Mouse (Mus musculus) frontal cortex, adult 2 months (tissue): ENCODE measurements at regions not wholly inside any gene's neighbourhood (a gene's known extent, or its start where the extent isn't known, plus 50 kb on each side); places are given as distances from the start of the nearest gene placed in this dataset.

Experiments used
- DNase-seq, 2 experiments: peaks; one replicate each; pipeline ENCODE4 v3.0.0; 2022; ENCODE audit warnings: low spot score in 1 of 2; ENCODE audit errors: extremely low spot score in 1 of 2

GRCm38 (mm10) chr15:56197425-56198201 is 1279.8 kb downstream of the Slc22a22 start:
- DNase-seq: peak in 1 of 2 experiments; percentile 1

DNA sequence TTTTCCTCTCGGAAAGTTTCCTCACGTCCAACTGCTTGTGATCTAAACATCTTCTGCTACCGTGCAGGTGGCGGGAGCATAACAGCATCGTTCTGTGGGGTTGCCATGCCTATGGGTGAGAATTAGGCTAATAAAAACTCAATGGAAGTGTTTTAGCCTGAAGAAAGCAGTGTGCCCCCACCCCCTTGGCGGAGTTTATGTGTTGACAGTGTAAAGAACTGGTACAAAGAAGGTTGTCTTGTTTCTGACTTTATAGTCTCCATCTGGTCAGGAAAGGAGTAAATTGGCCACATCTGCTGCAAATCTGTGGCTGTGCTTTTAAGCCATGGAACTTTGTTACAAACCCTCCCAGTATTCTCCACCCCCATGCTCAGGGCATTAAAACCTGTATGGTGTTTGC is 1311.2 kb downstream of the Slc22a22 start:
- DNase-seq: no peak

DNA sequence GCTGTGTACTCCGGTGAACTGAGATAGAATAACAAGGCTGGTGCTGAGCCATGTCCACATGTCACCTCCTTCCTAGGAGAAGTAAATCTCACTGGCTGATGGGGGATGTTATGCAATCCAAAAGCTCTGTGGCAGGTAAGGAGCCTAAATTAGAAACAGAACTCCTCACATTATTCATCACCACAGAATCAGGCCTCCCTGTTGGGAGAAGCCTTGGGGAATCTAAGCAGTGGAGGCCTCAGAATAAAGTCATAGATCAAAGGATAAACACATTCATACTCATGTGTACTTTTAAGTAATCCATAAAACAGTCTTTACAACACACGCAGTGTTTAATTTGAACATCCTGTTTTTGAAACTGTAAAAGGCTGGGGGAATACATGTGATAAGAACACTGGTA is 1318.7 kb downstream of the Slc22a22 start:
- no peak for DNase-seq

GRCm38 (mm10) chr15:56139451-56139850 is 1338.0 kb downstream of the Slc22a22 start:
- DNase-seq: peak; percentile 11 to 26

GRCm38 (mm10) chr15:56136420-56136970 is 1340.9 kb downstream of the Slc22a22 start:
- no peak for DNase-seq

GRCm38 (mm10) chr15:56128029-56128428 is 1349.4 kb downstream of the Slc22a22 start:
- no peak for DNase-seq

DNA sequence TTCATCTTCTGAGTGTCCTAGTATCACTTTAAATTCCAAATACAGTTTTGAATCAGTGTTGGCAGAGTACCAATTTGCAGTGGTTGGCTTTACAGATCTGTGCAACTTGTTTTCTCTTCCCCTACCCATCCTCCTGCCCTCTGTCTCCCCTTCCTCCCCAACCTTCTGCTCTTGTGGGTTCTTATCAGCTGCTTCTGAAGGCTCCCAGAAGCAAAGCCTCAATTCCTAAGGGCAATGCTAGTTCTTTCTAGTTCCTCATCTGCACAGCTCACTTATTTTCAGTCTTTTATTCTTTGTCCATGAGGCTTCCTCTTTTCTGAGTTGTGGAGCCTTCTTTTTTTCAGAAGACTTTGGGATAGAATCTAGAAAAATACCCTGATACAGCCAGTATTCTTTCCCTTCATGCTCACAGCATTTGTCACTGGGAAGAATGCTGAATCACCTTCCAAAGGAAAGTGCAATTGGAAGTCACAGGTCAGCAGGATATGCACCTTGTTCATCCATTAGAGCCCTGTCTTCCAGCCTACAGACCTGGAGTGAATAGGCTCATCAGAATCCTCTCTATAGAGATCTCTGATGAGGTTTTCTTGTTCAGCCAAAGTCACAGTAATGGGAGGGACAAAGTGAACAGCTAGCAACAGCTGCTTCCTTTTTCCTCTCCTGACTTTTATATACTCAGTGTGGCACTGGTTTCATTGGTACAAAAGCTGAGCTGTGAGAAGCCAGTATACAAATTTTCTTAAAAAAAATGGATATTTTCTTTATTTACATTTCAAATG is 1357.9 kb downstream of the Slc22a22 start:
- DNase-seq: no peak

DNA sequence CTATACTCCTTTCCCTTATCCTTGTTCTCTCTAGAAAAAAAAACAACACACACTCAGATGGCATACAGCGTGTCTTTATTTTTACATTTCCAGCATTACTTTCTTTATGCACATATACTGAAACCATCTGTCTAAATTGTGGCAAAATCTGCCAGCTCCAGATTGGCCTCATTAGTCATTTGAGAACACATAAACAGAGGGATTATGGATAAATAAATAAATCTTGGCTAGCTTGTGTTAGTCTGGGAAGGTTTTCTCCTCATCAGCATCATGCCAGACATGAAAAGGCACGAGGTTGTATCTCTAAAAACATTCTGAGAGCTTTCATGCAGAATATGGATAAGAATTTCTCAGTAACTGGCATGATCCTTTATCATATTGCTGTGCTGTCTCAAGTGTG is 1369.1 kb downstream of the Slc22a22 start:
- DNase-seq: peak in 1 of 2 experiments; percentile 16

- no peak for DNase-seq
These were observed 1369.7 kb downstream of the Slc22a22 start for GRCm38 (mm10) chr15:56107719-56108118.

- DNase-seq: no peak
These were observed 1377.2 kb downstream of the Slc22a22 start for GRCm38 (mm10) chr15:56100133-56100735.

- DNase-seq: no peak
These were observed 1399.4 kb downstream of the Slc22a22 start for GRCm38 (mm10) chr15:56077838-56078567.

DNA sequence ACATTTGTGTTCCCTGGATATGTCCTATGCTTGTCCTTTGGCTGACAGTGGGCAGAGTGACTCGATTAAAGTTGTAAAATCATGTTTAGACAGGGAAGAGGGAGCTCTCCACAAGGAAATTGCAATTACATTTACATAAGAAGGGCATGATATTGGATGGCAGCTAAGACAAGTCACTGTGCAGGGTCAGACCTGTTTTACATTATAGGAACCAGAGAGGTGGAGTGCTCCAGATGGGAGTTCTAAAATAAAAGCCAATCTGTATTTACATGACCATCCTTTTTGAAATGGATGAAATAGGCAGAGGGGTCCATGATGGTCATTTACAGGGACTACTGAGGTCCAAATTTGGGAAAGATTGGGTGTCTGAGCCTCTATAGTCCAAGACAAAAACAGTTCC is 1400.3 kb downstream of the Slc22a22 start:
- DNase-seq: no peak

DNA sequence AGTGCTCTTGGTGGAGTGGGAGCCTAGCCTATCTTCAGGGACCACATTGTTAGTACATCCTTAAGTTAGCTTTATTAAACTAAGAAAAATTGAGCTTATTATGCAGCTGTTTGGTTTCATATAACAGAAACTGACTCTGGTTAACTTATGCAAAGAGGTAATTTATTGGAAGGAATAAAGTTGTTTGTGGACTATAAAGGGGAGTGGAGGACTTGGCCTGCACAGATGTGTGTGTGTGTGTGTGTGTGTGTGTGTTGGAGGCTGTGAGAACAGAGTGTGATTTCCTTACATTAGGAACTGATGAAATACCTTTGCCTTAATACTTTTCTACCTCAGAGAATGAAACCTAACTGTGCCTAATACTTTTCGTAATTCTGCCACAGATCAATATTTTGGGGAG is 1400.7 kb downstream of the Slc22a22 start:
- DNase-seq: no peak

DNA sequence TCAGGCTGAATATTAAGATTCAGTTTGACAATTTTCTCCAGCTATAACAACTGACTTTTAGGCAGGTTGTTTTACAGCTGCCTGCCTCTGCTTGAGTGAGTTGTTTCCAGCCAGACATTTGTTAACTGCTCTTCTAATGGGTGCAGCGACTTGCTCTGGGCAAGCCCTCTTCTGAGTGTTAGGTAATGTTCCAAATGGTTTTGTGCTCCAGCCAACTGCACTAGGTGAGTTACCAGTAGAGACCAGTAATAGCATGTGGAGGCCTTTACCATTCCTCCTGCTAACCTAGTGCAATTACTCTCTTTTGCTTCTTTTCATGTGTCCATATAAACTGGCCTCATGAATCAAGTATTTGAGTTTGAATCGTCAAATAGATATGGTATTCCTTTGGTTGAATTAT is 1407.9 kb downstream of the Slc22a22 start:
- no peak for DNase-seq

GRCm38 (mm10) chr15:56067214-56067613 is 1410.2 kb downstream of the Slc22a22 start:
- no peak for DNase-seq

DNA sequence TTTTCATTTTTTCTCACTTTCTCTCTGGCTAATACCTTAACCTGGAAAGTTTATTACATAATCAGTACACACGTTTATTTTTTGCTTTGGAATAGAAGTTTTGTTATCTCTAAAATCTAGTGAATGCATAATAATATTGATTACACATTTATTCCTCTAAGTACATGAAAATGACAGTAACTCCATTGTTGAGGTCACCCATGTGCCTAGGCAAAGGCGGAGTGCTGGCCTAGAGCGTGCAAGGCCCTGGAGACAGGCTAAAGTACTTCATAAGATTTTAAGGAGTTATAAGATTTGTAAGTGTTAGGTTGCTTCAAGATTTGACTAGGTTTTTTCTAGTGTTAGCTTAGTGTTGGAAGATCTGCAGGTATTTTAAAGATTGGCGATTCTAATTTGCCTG is 1410.9 kb downstream of the Slc22a22 start:
- no peak for DNase-seq

DNA sequence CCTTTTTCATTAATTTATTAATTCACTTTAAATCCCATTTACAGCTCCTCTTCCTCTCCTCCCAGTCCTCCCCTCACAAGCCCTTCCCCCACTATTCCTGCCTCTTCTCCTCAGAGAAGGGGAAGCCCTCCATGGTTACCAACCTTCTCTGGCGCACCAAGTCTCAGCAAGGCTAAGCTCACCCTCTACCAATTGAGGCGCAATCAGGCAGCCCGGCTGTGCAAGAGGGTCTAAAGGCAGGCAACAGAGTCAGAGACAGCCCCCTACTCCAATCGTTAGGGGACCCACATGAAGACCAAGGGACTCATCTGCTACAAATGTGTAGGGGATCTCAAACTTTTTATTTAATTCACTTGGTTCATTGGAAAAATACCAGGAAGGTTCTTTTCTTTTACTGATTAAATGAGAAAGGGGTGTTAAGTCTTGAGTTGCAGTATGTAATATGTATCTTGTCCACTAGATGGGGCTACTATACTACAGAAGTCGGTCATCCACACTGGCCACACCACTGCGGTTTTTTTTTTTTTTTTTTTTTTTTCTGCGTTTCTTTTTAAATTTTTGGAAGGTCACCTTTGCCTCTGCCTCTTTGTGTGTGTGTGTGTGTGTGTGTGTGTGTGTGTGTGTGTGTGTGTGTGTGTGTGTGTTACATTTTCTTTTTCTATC is 1411.4 kb downstream of the Slc22a22 start:
- DNase-seq: peak in 1 of 2 experiments; percentile 68

GRCm38 (mm10) chr15:56062576-56062975 is 1414.8 kb downstream of the Slc22a22 start:
- DNase-seq: no peak

DNA sequence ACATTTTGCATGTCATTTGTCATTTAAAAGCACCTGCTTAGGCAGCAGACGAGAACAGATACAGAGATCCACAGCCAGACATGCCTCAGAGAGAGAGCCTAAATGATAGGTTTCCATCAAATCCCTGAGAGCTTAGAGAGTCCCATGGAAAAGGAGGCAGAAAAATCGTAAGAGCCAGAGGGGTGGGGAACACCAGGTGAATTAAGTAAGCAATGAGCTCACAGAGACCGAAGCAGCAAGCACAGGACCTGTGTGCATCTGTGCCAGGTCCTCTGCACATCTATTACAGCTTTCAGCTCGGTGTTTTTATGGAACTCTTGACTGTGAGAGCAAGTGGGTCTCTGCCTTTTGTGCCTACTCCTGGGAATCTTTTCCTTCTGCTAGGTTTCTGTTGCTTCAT is 1416.1 kb downstream of the Slc22a22 start:
- no peak for DNase-seq

GRCm38 (mm10) chr15:56050716-56051115 is 1426.7 kb downstream of the Slc22a22 start:
- DNase-seq: no peak
